Mouse (Mus musculus) neural tube, embryonic 15.5 days (tissue): Measurements from ENCODE around the gene Myg1. TPM values are rescaled to one million over a fixed set of nuclear protein-coding genes. Genes with fewer than 3 reads are reported as not detected.
A peak's percentile ranks its signal among the peaks of the same experiment; 100 is the strongest.

Experiments used
- ATAC-seq: fragments of 200-750 bp; cut with Nextera tagmentation; 2 replicates; pipeline ENCODE4 v1.8.0; 2017; ENCODE audit warnings: mild to moderate bottlenecking, moderate TSS enrichment, moderate library complexity; ENCODE audit not compliant: low FRiP score
- H3K27ac ChIP-seq: fragments of 300-500 bp; sonication (generic); replicated peaks from 2 replicates; pipeline ENCODE4 v1.5.1; 2015; ENCODE audit warnings: mild to moderate bottlenecking, inconsistent platforms
- H3K27me3 ChIP-seq: fragments of 300-500 bp; sonication (generic); replicated peaks from 2 replicates; pipeline ENCODE4 v1.6.1; 2015; ENCODE audit warnings: inconsistent platforms
- H3K36me3 ChIP-seq: fragments of 300-500 bp; sonication (generic); 2 replicates; pipeline ENCODE4 v1.6.1; 2015; ENCODE audit warnings: inconsistent platforms
- H3K4me1 ChIP-seq: fragments of 300-500 bp; sonication (generic); 2 replicates; pipeline ENCODE4 v1.6.1; 2015; ENCODE audit warnings: inconsistent platforms
- H3K4me2 ChIP-seq: fragments of 300-500 bp; sonication (generic); 2 replicates; pipeline ENCODE4 v1.6.1; 2015; ENCODE audit warnings: inconsistent platforms, mild to moderate bottlenecking, moderate library complexity
- H3K4me3 ChIP-seq: fragments of 300-500 bp; sonication (generic); replicated peaks from 2 replicates; pipeline ENCODE4 v1.5.1; 2015; ENCODE audit warnings: mild to moderate bottlenecking, inconsistent platforms
- H3K9ac ChIP-seq: fragments of 300-500 bp; sonication (generic); replicated peaks from 2 replicates; pipeline ENCODE4 v1.6.1; 2015; ENCODE audit warnings: mild to moderate bottlenecking, inconsistent platforms
- H3K9me3 ChIP-seq: fragments of 300-500 bp; sonication (generic); replicated peaks from 2 replicates; pipeline ENCODE4 v1.6.1; 2016; ENCODE audit warnings: inconsistent platforms
- WGBS: fragments of 180-500 bp; shearing (Covaris S2); methylation state at CpG from one replicate; pipeline ENCODE4 v1.1.7; 2015; ENCODE audit warnings: mixed read lengths; 5-methylcytosine and 5-hydroxymethylcytosine counted together
- polyA plus RNA-seq: library from polyadenylated mRNA; unstranded; fragments of >200 nt; fragmentation: Nextera tagmentation; extraction: Ambion mirVana; gene quantifications from 2 replicates; pipeline ENCODE4 v1.2.1, GENCODE M21; 2015

Myg1 gene
- polyA plus RNA-seq, 1 experiment from 2014 or later, result 83.7 TPM

- Histone ChIP-seq H3K9ac (no peak overlapping the region), H3K27me3 (peaks cover 28% of the 10 kb centered on the region), H3K9me3 (no peaks in the 10 kb centered on the region), H3K4me3 (peak overlapping the region; percentile 32; the same call in 1 of the 2 replicates), H3K4me1 (peaks cover 26% of the 10 kb centered on the region), H3K36me3 (no peaks in the 10 kb centered on the region), H3K4me2 (peak overlapping the region; percentile 57), H3K27ac (no peak overlapping the region)
- ATAC-seq, result no peak
- 12% methylated on average over 7 of the region's 7 CpGs for whole genome bisulfite sequencing
Observed at GRCm38 (mm10) chr15:102366238-102366637, 34.7 kb downstream of the Myg1 start.

- H3K9me3 ChIP-seq, result no peaks in the 10 kb centered on the region
- 4% methylated on average over 15 of the region's 15 CpGs for WGBS
- no peak within 1 kb of the TSS for H3K27ac ChIP-seq
- no peaks in the 10 kb centered on the region for H3K36me3 ChIP-seq
- peak within 1 kb of the TSS; percentile 30; the same call in 1 of the 2 replicates for H3K9ac ChIP-seq
- peak; percentile 39; the same call in 1 of the 2 replicates for ATAC-seq
- peak within 1 kb of the TSS; percentile 32 for H3K4me3 ChIP-seq
- H3K4me2 ChIP-seq, result peak within 1 kb of the TSS; percentile 57
- H3K27me3 ChIP-seq, result peaks cover 28% of the 10 kb centered on the region
- peaks cover 26% of the 10 kb centered on the region for H3K4me1 ChIP-seq
Observed at GRCm38 (mm10) chr15:102366733-102367344, 35.3 kb downstream of the Myg1 start, which contains the start of gene Sp7. Gene Sp7, minus strand, starts transcription at chr15:102367182.

- Histone ChIP-seq H3K27ac (no peak overlapping the region), H3K4me3 (no peak overlapping the region), H3K4me1 (peaks cover 19% of the 10 kb centered on the region), H3K9me3 (no peaks in the 10 kb centered on the region), H3K27me3 (peaks cover 21% of the 10 kb centered on the region), H3K9ac (no peak overlapping the region), H3K36me3 (no peaks in the 10 kb centered on the region), H3K4me2 (0 out of 2 replicates have a peak overlapping the region, but pooled peaks have one; percentile 6)
- no peak for ATAC-seq
- 11% methylated on average over 13 of the region's 13 CpGs for WGBS
Observed at GRCm38 (mm10) chr15:102369972-102370371, 38.5 kb downstream of the Myg1 start.

- H3K27ac ChIP-seq, result no peak overlapping the region
- no peaks in the 10 kb centered on the region for H3K9me3 ChIP-seq
- no peak for ATAC-seq
- H3K9ac ChIP-seq, result no peak overlapping the region
- peaks cover 15% of the 10 kb centered on the region for H3K27me3 ChIP-seq
- H3K4me2 ChIP-seq, result no peak overlapping the region
- WGBS, result 8% methylated on average over 10 of the region's 10 CpGs
- peaks cover 19% of the 10 kb centered on the region for H3K4me1 ChIP-seq
- H3K36me3 ChIP-seq, result no peaks in the 10 kb centered on the region
- no peak overlapping the region for H3K4me3 ChIP-seq
Observed at GRCm38 (mm10) chr15:102370727-102371126, 39.2 kb downstream of the Myg1 start.

- H3K4me2 ChIP-seq, result peak overlapping the region; percentile 87
- WGBS, result 1% methylated on average over 42 of the region's 43 CpGs
Observed at GRCm38 (mm10) chr15:102376453-102377162, 45.1 kb downstream of the Myg1 start.

GRCm38 (mm10) chr15:102377163-102377543 is 45.6 kb downstream of the Myg1 start:
- Histone ChIP-seq H3K36me3 (no peaks in the 10 kb centered on the region), H3K27me3 (no peaks in the 10 kb centered on the region), H3K4me2 (peak overlapping the region; percentile 87), H3K4me1 (peaks cover 20% of the 10 kb centered on the region), H3K4me3 (peak overlapping the region; percentile 58), H3K27ac (peak overlapping the region; percentile 49), H3K9me3 (no peaks in the 10 kb centered on the region), H3K9ac (peak overlapping the region; percentile 67)
- 2% methylated on average over 7 of the region's 7 CpGs for WGBS
- peak; percentile 80 for ATAC-seq

More at GRCm38 (mm10) chr15:102376453-102377162, 45.1 kb downstream of the Myg1 start:
- ATAC-seq, result peak; percentile 74
- Histone ChIP-seq H3K27ac (peak overlapping the region; percentile 49), H3K9me3 (no peaks in the 10 kb centered on the region), H3K27me3 (no peaks in the 10 kb centered on the region), H3K4me1 (peaks cover 18% of the 10 kb centered on the region), H3K36me3 (no peaks in the 10 kb centered on the region), H3K4me3 (peak overlapping the region; percentile 58), H3K9ac (peak overlapping the region; percentile 67)

- no peak overlapping the region for H3K27ac ChIP-seq
- H3K4me3 ChIP-seq, result peak overlapping the region; percentile 58; the same call in 1 of the 2 replicates
- WGBS, result 6% methylated on average over 10 of the region's 10 CpGs
- no peak for ATAC-seq
- no peaks in the 10 kb centered on the region for H3K9me3 ChIP-seq
- no peaks in the 10 kb centered on the region for H3K36me3 ChIP-seq
- no peak overlapping the region for H3K9ac ChIP-seq
- peaks cover 20% of the 10 kb centered on the region for H3K4me1 ChIP-seq
- no peaks in the 10 kb centered on the region for H3K27me3 ChIP-seq
- peak overlapping the region; percentile 87 for H3K4me2 ChIP-seq
Observed at GRCm38 (mm10) chr15:102377810-102378262, 46.3 kb downstream of the Myg1 start.

- H3K4me1 ChIP-seq, result peaks cover 14% of the 10 kb centered on the region
- H3K4me3 ChIP-seq, result no peak overlapping the region
- no peaks in the 10 kb centered on the region for H3K27me3 ChIP-seq
- H3K9me3 ChIP-seq, result no peaks in the 10 kb centered on the region
- no peaks in the 10 kb centered on the region for H3K36me3 ChIP-seq
- H3K4me2 ChIP-seq, result no peak overlapping the region
- ATAC-seq, result peak; percentile 62; the same call in 1 of the 2 replicates
- no peak overlapping the region for H3K27ac ChIP-seq
- no peak overlapping the region for H3K9ac ChIP-seq
- 3% methylated on average over 7 of the region's 7 CpGs for WGBS
Observed at GRCm38 (mm10) chr15:102381575-102381974, 50.1 kb downstream of the Myg1 start.

- no peak for ATAC-seq
- Histone ChIP-seq H3K36me3 (no peaks in the 10 kb centered on the region), H3K4me1 (peaks cover 2% of the 10 kb centered on the region; the same call in 1 of the 2 replicates), H3K9me3 (no peaks in the 10 kb centered on the region), H3K4me2 (no peak overlapping the region), H3K4me3 (no peak overlapping the region), H3K27ac (no peak overlapping the region), H3K9ac (no peak overlapping the region), H3K27me3 (no peaks in the 10 kb centered on the region)
- WGBS, result 85% methylated on average over 6 of the region's 6 CpGs
Observed at GRCm38 (mm10) chr15:102383671-102384070, 52.2 kb downstream of the Myg1 start.

- Histone ChIP-seq H3K4me2 (no peak overlapping the region), H3K9me3 (no peaks in the 10 kb centered on the region), H3K27ac (no peak overlapping the region), H3K36me3 (no peaks in the 10 kb centered on the region), H3K4me3 (no peak overlapping the region), H3K9ac (no peak overlapping the region), H3K4me1 (peaks cover 2% of the 10 kb centered on the region; the same call in 1 of the 2 replicates), H3K27me3 (no peaks in the 10 kb centered on the region)
- no peak for ATAC-seq
- WGBS, result 54% methylated on average over 9 of the region's 9 CpGs
Observed at GRCm38 (mm10) chr15:102386640-102387039, 55.1 kb downstream of the Myg1 start.
